Mouse (Mus musculus): ENCODE data around the gene Fer1l4. TPM values are rescaled to one million over a fixed set of nuclear protein-coding genes. Genes with fewer than 3 reads are reported as not detected.

The Fer1l4 gene
- polyA plus RNA-seq, 1 experiment from 2014 or later, result 0.37 TPM

- ATAC-seq (ENCODE audit: low FRiP score, low TSS enrichment), result no peak
- Histone ChIP-seq H3K9ac (replicated peaks; ENCODE audit: low read length) (no peak overlapping the region), H3K27ac (ENCODE audit: low read length) (no peak overlapping the region), H3K9me3 (ENCODE audit: low read length) (no peaks in the 10 kb centered on the region), H3K4me1 (ENCODE audit: insufficient read depth, low read length) (no peaks in the 10 kb centered on the region), H3K4me2 (replicated peaks; ENCODE audit: low read depth, low read length) (no peak overlapping the region), H3K4me3 (ENCODE audit: low read length) (no peak overlapping the region), H3K36me3 (ENCODE audit: insufficient read depth, low read length) (peaks cover 62% of the 10 kb centered on the region), H3K27me3 (ENCODE audit: insufficient read depth, low read length) (no peaks in the 10 kb centered on the region)
- WGBS, result 84% methylated on average over 14 of the region's 14 CpGs
These were observed 78.5 kb downstream of the Fer1l4 start for GRCm38 (mm10) chr2:155974087-155974731.

GRCm38 (mm10) chr2:155973348-155973747 lies 79.4 kb downstream of the Fer1l4 start:
- H3K36me3 ChIP-seq (ENCODE audit: insufficient read depth, low read length), result peaks cover 65% of the 10 kb centered on the region
- no peak for ATAC-seq (ENCODE audit: low FRiP score, low TSS enrichment)
- no peak overlapping the region for H3K27ac ChIP-seq (ENCODE audit: low read length)
- H3K4me2 ChIP-seq (replicated peaks; ENCODE audit: low read depth, low read length), result no peak overlapping the region
- no peak overlapping the region for H3K4me3 ChIP-seq (ENCODE audit: low read length)
- WGBS, result 93% methylated on average over 6 of the region's 6 CpGs
- no peak overlapping the region for H3K9ac ChIP-seq (replicated peaks; ENCODE audit: low read length)
- H3K4me1 ChIP-seq (ENCODE audit: insufficient read depth, low read length), result no peaks in the 10 kb centered on the region
- H3K27me3 ChIP-seq (ENCODE audit: insufficient read depth, low read length), result no peaks in the 10 kb centered on the region
- no peaks in the 10 kb centered on the region for H3K9me3 ChIP-seq (ENCODE audit: low read length)

Other genes with a start within 250 kb of the Fer1l4 start
- 18.9 and 20.0 TPM in 2 replicates for gene BC029722, start 233.5 kb downstream of the Fer1l4 start, polyA plus RNA-seq (2015; fragmentation: Nextera tagmentation; extraction: Ambion mirVana)
- gene Eif6, start 226.0 kb downstream of the Fer1l4 start, polyA plus RNA-seq (2015; fragmentation: Nextera tagmentation; extraction: Ambion mirVana), result 216 and 233 TPM in 2 replicates
- 0.18 and 0.21 TPM in 2 replicates for gene Fam83c, start 218.1 kb downstream of the Fer1l4 start, polyA plus RNA-seq (2015; fragmentation: Nextera tagmentation; extraction: Ambion mirVana)
- gene Uqcc1, start 122.6 kb downstream of the Fer1l4 start, polyA plus RNA-seq (2015; fragmentation: Nextera tagmentation; extraction: Ambion mirVana), result 84.1 and 94.3 TPM in 2 replicates
- gene Gm15557, start 112.2 kb downstream of the Fer1l4 start, polyA plus RNA-seq (2015; fragmentation: Nextera tagmentation; extraction: Ambion mirVana), result not detected in 2 replicates
- gene Gdf5, start 107.6 kb downstream of the Fer1l4 start, polyA plus RNA-seq (2015; fragmentation: Nextera tagmentation; extraction: Ambion mirVana), result 0.64 and 1.3 TPM in 2 replicates
- 18.1 and 19.8 TPM in 2 replicates for gene Cep250, start 96.5 kb downstream of the Fer1l4 start, polyA plus RNA-seq (2015; fragmentation: Nextera tagmentation; extraction: Ambion mirVana)
- gene 6430550D23Rik, start 45.0 kb downstream of the Fer1l4 start, polyA plus RNA-seq (2015; fragmentation: Nextera tagmentation; extraction: Ambion mirVana), result 1.4 and 2.2 TPM in 2 replicates
- gene Ergic3, start 44.9 kb downstream of the Fer1l4 start, polyA plus RNA-seq (2015; fragmentation: Nextera tagmentation; extraction: Ambion mirVana), result 288 and 302 TPM in 2 replicates
- gene Spag4, start 12.2 kb upstream of the Fer1l4 start, polyA plus RNA-seq (2015; fragmentation: Nextera tagmentation; extraction: Ambion mirVana), result 2.8 and 3.3 TPM in 2 replicates
- 70.6 and 75.8 TPM in 2 replicates for gene Cpne1, start 59.0 kb upstream of the Fer1l4 start, polyA plus RNA-seq (2015; fragmentation: Nextera tagmentation; extraction: Ambion mirVana)
- 27.7 and 29.3 TPM in 2 replicates for gene Rbm12, start 59.0 kb upstream of the Fer1l4 start, polyA plus RNA-seq (2015; fragmentation: Nextera tagmentation; extraction: Ambion mirVana)
- gene Gm28036, start 74.1 kb upstream of the Fer1l4 start, polyA plus RNA-seq (2015; fragmentation: Nextera tagmentation; extraction: Ambion mirVana), result 22.0 and 26.5 TPM in 2 replicates
- gene Romo1, start 91.1 kb upstream of the Fer1l4 start, polyA plus RNA-seq (2015; fragmentation: Nextera tagmentation; extraction: Ambion mirVana), result 361 and 371 TPM in 2 replicates
- 56.1 and 60.1 TPM in 2 replicates for gene Nfs1, start 91.2 kb upstream of the Fer1l4 start, polyA plus RNA-seq (2015; fragmentation: Nextera tagmentation; extraction: Ambion mirVana)
- 569 and 661 TPM in 2 replicates for gene Rbm39, start 127.3 kb upstream of the Fer1l4 start, polyA plus RNA-seq (2015; fragmentation: Nextera tagmentation; extraction: Ambion mirVana)
- gene Phf20, start 143.5 kb upstream of the Fer1l4 start, polyA plus RNA-seq (2015; fragmentation: Nextera tagmentation; extraction: Ambion mirVana), result 68.2 and 82.5 TPM in 2 replicates

All from kidney, embryonic 16.5 days (tissue).